Mouse (Mus musculus): ENCODE measurements around the gene Cast.

The Cast gene

GRCm38 (mm10) chr13:74695497-74696193, 113.0 kb downstream of the Cast start:
- no peak for DNase-seq
